Mouse (Mus musculus) midbrain, embryonic 14.5 days (tissue): Measurements from ENCODE around the gene Mob3a. TPM values are rescaled to one million over a fixed set of nuclear protein-coding genes. Genes with fewer than 3 reads are reported as not detected.
"Not testable (repeated sequence)": the region's sequence is repeated elsewhere in the genome, so short reads cannot be mapped to it uniquely, and the experiment has no call there.

Source experiments
- ATAC-seq: fragments of 200-750 bp; cut with Nextera tagmentation; 2 replicates; pipeline ENCODE4 v1.8.0; 2017; ENCODE audit warnings: moderate number of reproducible peaks, moderate library complexity; ENCODE audit not compliant: low FRiP score, low TSS enrichment
- DNase-seq: peaks from one replicate; pipeline ENCODE4 v3.0.0-alpha.2; 2015
- H3K27ac ChIP-seq: fragments of 300-500 bp; sonication (generic); replicated peaks from 2 replicates; pipeline ENCODE4 v1.5.1; 2014; ENCODE audit warnings: mild to moderate bottlenecking, low read depth, low read length, moderate library complexity
- H3K27me3 ChIP-seq: fragments of 300-500 bp; sonication (generic); 2 replicates; pipeline ENCODE4 v1.6.1; 2014; ENCODE audit warnings: low read length, control low read depth, mixed read lengths; ENCODE audit not compliant: control insufficient read depth, insufficient read depth
- H3K36me3 ChIP-seq: fragments of 300-500 bp; sonication (generic); 2 replicates; pipeline ENCODE4 v1.6.1; 2014; ENCODE audit warnings: low read length, control low read depth; ENCODE audit not compliant: control insufficient read depth, insufficient read depth
- H3K4me1 ChIP-seq: fragments of 300-500 bp; sonication (generic); 2 replicates; pipeline ENCODE4 v1.6.1; 2014; ENCODE audit warnings: mild to moderate bottlenecking, antibody characterized with exemption, low read length, control low read depth; ENCODE audit not compliant: control insufficient read depth, insufficient read depth
- H3K4me2 ChIP-seq: fragments of 300-500 bp; sonication (generic); 2 replicates; pipeline ENCODE4 v1.6.1; 2014; ENCODE audit warnings: mild to moderate bottlenecking, low read length, moderate library complexity
- H3K4me3 ChIP-seq: fragments of 300-500 bp; sonication (generic); replicated peaks from 2 replicates; pipeline ENCODE4 v1.5.1; 2014; ENCODE audit warnings: low read depth, low read length
- H3K9ac ChIP-seq: fragments of 300-500 bp; sonication (generic); replicated peaks from 2 replicates; pipeline ENCODE4 v1.6.1; 2014; ENCODE audit warnings: mild to moderate bottlenecking, low read length, moderate library complexity
- H3K9me3 ChIP-seq: fragments of 300-500 bp; sonication (generic); 2 replicates; pipeline ENCODE4 v1.6.1; 2016; ENCODE audit warnings: low read length, control low read depth, mixed read lengths; ENCODE audit not compliant: control insufficient read depth
- WGBS: fragments of 180-500 bp; shearing (Covaris S2); extraction: QIAGEN DNeasy Blood & Tissue Kit; methylation state at CpG from one replicate; pipeline ENCODE4 v1.1.7; 2014; 5-methylcytosine and 5-hydroxymethylcytosine counted together
- polyA plus RNA-seq: library from polyadenylated mRNA; unstranded; fragments of >200 nt; fragmentation: Nextera tagmentation; extraction: Ambion mirVana; gene quantifications from 2 replicates; pipeline ENCODE4 v1.2.1, GENCODE M21; 2014

Gene Mob3a
- polyA plus RNA-seq, 1 experiment from 2014 or later = 47.3 TPM

GRCm38 (mm10) chr10:80655406-80656129, 46.2 kb downstream of the Mob3a start:
- Histone ChIP-seq H3K36me3 (0 out of 2 replicates have a peak, but pooled peaks cover under 1% of the 10 kb centered on the region), H3K27me3 (no peaks in the 10 kb centered on the region), H3K4me1 (peaks cover 20% of the 10 kb centered on the region), H3K4me2 (peak overlapping the region; percentile 88), H3K9me3 (no peaks in the 10 kb centered on the region), H3K9ac (peak overlapping the region; percentile 97), H3K27ac (peak overlapping the region; percentile 88), H3K4me3 (peak overlapping the region; percentile 85)
- no peak for DNase-seq
- 6% methylated on average over 12 of the region's 12 CpGs for WGBS
- ATAC-seq = peak; percentile 48; the same call in 1 of the 2 replicates

GRCm38 (mm10) chr10:80654866-80655265, 46.9 kb downstream of the Mob3a start:
- Histone ChIP-seq H3K36me3 (0 out of 2 replicates have a peak, but pooled peaks cover 4% of the 10 kb centered on the region), H3K9me3 (no peaks in the 10 kb centered on the region), H3K4me3 (peak overlapping the region; percentile 85; the same call in 1 of the 2 replicates), H3K9ac (peak overlapping the region; percentile 97), H3K4me1 (peaks cover 20% of the 10 kb centered on the region), H3K4me2 (peak overlapping the region; percentile 88), H3K27me3 (no peaks in the 10 kb centered on the region), H3K27ac (no peak overlapping the region)
- ATAC-seq = no peak
- DNase-seq = no peak
- WGBS = 91% methylated on average over 6 of the region's 6 CpGs

DNA sequence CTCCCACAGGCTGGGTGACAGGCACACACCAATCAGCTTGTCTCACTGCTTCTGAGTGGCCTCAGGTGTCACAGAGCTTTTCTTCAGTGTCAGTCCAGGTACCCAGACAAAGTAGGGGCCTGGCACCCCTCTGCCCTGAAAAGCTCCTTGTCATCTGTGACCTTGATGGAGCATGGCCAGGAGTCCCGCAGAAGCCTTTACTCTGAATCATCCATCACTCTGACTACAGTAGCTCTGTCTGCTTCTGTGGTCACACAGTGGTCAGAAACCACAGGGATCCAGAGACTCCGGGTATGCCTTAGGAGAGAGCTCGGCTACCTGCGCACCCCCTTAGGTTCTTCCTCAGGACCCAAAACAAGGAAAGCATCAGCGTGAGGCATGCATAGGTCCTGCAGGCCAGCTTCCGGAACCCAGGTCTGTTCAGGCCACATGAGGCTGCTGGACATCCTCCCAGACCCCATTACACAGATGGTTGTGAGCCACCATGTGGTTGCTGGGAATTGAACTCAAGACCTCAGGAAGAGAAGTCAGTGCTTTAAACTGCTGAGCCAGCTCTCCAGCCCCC, 48.5 kb downstream of the Mob3a start:
- no peak overlapping the region for H3K9ac ChIP-seq
- H3K27me3 ChIP-seq = no peaks in the 10 kb centered on the region
- no peaks in the 10 kb centered on the region for H3K9me3 ChIP-seq
- H3K4me2 ChIP-seq = no peak overlapping the region
- no peak overlapping the region for H3K4me3 ChIP-seq
- WGBS = 95% methylated on average over 6 of the region's 6 CpGs
- peaks cover 16% of the 10 kb centered on the region for H3K4me1 ChIP-seq
- ATAC-seq (no peak), DNase-seq (no peak)
- no peak overlapping the region for H3K27ac ChIP-seq
- H3K36me3 ChIP-seq = peaks cover 11% of the 10 kb centered on the region

DNA sequence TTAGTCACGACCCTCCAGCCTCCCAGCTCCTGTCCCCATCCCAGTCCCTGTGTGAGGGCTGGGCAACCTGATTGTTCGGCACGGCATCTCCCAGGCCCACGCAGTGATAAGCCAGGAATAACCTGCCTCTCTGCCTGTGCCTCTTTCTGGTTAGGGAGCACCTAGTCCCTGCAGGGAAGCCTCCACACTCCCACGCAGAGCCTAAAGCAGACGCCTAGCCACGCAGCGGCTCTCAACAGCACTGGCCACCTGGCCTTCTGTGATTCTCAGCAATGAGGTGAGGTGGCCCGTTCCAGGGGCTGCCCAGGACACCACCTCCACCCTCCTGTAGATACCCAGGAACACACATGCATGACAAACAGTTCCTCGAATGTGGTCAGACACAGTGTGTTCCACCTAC, 51.4 kb downstream of the Mob3a start:
- no peak overlapping the region for H3K27ac ChIP-seq
- no peak overlapping the region for H3K4me2 ChIP-seq
- ATAC-seq (no peak), DNase-seq (no peak)
- peaks cover 36% of the 10 kb centered on the region for H3K36me3 ChIP-seq
- no peak overlapping the region for H3K9ac ChIP-seq
- no peak overlapping the region for H3K4me3 ChIP-seq
- H3K9me3 ChIP-seq = no peaks in the 10 kb centered on the region
- H3K27me3 ChIP-seq = no peaks in the 10 kb centered on the region
- H3K4me1 ChIP-seq = peaks cover 9% of the 10 kb centered on the region
- 95% methylated on average over 10 of the region's 10 CpGs for WGBS

DNA sequence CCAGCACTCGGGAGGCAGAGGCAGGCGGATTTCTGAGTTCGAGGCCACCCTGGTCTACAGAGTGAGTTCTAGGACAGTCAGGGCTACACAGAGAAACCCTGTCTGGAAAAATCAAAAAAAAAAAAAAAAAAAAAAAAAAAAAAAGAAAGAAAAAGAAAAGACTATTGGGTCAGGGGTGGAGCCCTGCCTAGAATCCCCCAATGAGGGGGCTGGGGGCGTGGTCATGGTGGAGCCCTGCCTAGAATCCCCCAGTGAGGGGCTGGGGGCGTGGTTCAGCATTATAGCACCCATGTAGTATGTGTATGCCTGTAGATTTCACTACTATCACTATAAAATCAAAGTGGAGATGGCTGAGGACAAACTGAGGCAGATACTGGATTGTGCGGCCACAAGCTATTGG, 51.9 kb downstream of the Mob3a start:
- not testable (repeated sequence) for DNase-seq, H3K27me3 ChIP-seq, ATAC-seq, H3K9ac ChIP-seq, H3K9me3 ChIP-seq, H3K4me1 ChIP-seq, H3K27ac ChIP-seq, H3K4me3 ChIP-seq, H3K4me2 ChIP-seq
- WGBS = 94% methylated on average over 6 of the region's 6 CpGs
- H3K36me3 ChIP-seq = peaks cover 41% of the 10 kb centered on the region

DNA sequence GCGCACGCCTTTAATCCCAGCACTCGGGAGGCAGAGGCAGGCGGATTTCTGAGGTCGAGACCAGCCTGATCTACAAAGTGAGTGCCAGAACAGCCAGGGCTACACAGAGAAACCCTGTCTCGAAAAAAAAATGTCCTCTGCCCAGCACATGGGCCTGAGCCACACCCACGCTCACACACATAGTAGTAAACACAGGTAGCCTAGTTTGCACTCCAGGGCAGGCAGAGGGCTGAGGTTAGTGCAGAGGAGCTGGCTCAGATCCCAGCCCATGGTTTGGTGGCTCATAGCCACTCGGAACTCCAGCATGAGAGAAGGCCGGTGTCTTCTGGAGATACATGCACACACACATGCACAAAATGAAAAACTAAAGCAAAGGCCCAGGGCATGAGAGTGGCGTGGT, 54.8 kb downstream of the Mob3a start:
- Histone ChIP-seq H3K36me3 (peaks cover 68% of the 10 kb centered on the region), H3K4me3 (no peak overlapping the region), H3K9me3 (no peaks in the 10 kb centered on the region), H3K27me3 (no peaks in the 10 kb centered on the region), H3K9ac (no peak overlapping the region), H3K4me1 (no peaks in the 10 kb centered on the region), H3K27ac (no peak overlapping the region), H3K4me2 (no peak overlapping the region)
- ATAC-seq (no peak), DNase-seq (no peak)
- WGBS = 94% methylated on average over 10 of the region's 10 CpGs

DNA sequence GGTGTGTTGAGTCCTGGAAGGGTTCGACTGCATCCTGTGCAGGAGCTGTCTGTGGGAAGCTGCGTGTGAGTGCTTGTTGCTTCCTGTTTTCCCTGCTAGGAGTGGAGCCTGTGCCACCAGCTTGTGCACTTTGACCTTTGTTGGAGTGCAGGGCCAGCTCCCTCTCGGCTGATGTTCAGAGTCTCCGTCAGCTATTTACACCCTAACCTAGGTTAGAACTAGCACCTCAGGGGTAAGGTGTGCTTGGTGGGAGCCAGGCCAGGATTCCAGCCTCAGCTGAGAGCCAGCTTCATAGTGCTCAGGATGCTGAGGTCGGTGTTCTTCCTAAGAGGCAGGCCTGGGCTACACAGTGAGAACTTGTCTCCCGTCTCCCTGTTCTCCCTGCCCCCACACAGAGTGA, 66.4 kb downstream of the Mob3a start:
- ATAC-seq = no peak
- Histone ChIP-seq H3K36me3 (peaks cover 69% of the 10 kb centered on the region), H3K9ac (no peak overlapping the region), H3K27ac (no peak overlapping the region), H3K4me2 (no peak overlapping the region), H3K4me3 (no peak overlapping the region), H3K9me3 (no peaks in the 10 kb centered on the region), H3K27me3 (no peaks in the 10 kb centered on the region), H3K4me1 (no peaks in the 10 kb centered on the region)
- DNase-seq = no peak
- 90% methylated on average over 6 of the region's 6 CpGs for WGBS
